In the genomic region with DNA sequence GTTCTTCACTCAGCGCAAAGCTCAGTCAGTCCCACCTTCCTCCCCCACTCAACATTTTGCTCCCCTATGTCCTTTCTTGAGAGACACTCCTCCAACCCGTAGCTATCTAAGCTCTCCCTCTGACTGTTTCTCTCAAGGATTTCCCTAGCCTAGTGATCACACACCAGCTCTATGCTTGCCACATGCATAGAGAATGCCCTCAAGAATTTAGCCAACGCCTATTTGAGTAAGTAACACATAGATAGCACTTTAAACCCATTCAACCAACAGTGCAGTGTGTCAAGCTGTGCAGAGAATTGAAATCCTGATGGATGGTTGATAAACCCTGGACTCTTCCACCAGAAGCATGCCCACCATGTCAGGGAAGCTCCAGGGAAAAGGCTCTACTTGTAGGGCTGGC, we compare ENCODE assay signal across 24 mouse cellular contexts.
"Had no signal": no experiment of that assay in that cellular context is flagged by ENCODE, and none has a peak within 500 bp of the region (broad histone marks: within the 10 kb centered on the region; RNA-seq: fewer than 3 reads in every experiment).

No protein-coding gene starts in this region.

- H3K9ac ChIP-seq: heart, embryonic 12.5 days; hindbrain, embryonic 13.5 days; hindbrain, embryonic 15.5 days; kidney, embryonic 15.5 days; limb, embryonic 13.5 days; limb, embryonic 15.5 days; liver, embryonic 13.5 days had no signal

- H3K4me2 ChIP-seq: heart, embryonic 12.5 days; hindbrain, embryonic 13.5 days; hindbrain, embryonic 15.5 days; kidney, embryonic 15.5 days; limb, embryonic 13.5 days; limb, embryonic 15.5 days; liver, embryonic 13.5 days had no signal

- H3K27me3 ChIP-seq: heart, embryonic 12.5 days; hindbrain, embryonic 13.5 days; hindbrain, embryonic 15.5 days; kidney, embryonic 15.5 days; limb, embryonic 13.5 days; limb, embryonic 15.5 days; liver, embryonic 13.5 days had no signal

- ATAC-seq: hindbrain, postnatal 0 days; intestine, embryonic 16.5 days had no signal

- H3K36me3 ChIP-seq: heart, embryonic 12.5 days; hindbrain, embryonic 13.5 days; hindbrain, embryonic 15.5 days; kidney, embryonic 15.5 days; limb, embryonic 13.5 days; limb, embryonic 15.5 days had no signal

- H3K4me3 ChIP-seq: heart, adult 2 months; heart, embryonic 12.5 days; hindbrain, embryonic 13.5 days; hindbrain, embryonic 15.5 days; kidney, embryonic 15.5 days; limb, embryonic 13.5 days; limb, embryonic 15.5 days; liver, embryonic 13.5 days had no signal

- H3K9me3 ChIP-seq: heart, embryonic 12.5 days; hindbrain, embryonic 13.5 days; hindbrain, embryonic 15.5 days; kidney, embryonic 15.5 days; limb, embryonic 13.5 days; limb, embryonic 15.5 days; liver, embryonic 13.5 days had no signal

- H3K27ac ChIP-seq: heart, adult 2 months; hindbrain, embryonic 13.5 days; hindbrain, embryonic 15.5 days; hindbrain, postnatal 0 days; kidney, embryonic 15.5 days; kidney, postnatal 0 days; limb, embryonic 13.5 days; limb, embryonic 15.5 days; liver, embryonic 13.5 days had no signal

- DNase-seq: gastrocnemius, postnatal 14 days; gastrocnemius, postnatal 36 days; heart, adult 11 months; heart, adult 2 months; heart, postnatal 14 days; heart, postnatal 36 days; kidney, adult 11 months; kidney, adult 2 months; kidney, adult 9 months; kidney, postnatal 14 days; kidney, postnatal 36 days; layer of hippocampus, adult 9-11 months; layer of hippocampus, postnatal 36 days; left cerebral cortex, postnatal 4 days; liver, embryonic 13.5 days had no signal
